Mouse (Mus musculus) kidney, postnatal 0 days (tissue): ENCODE measurements at regions not wholly inside any gene's neighbourhood (a gene's known extent, or its start where the extent isn't known, plus 50 kb on each side); places are given as distances from the start of the nearest gene placed in this dataset.

Experiments
- ATAC-seq: fragments of 200-750 bp; cut with Nextera tagmentation; replicated peaks from 2 replicates; pipeline ENCODE4 v1.8.0; 2017; ENCODE audit warnings: low read depth, moderate number of reproducible peaks, moderate TSS enrichment, moderate library complexity; ENCODE audit not compliant: low FRiP score
- DNase-seq: peaks from one replicate; pipeline ENCODE4 v3.0.0-alpha.2; 2016; ENCODE audit warnings: low spot score
- H3K27ac ChIP-seq: fragments of 300-500 bp; sonication (generic); 2 replicates; pipeline ENCODE4 v1.5.1; 2014; ENCODE audit warnings: mild to moderate bottlenecking
- H3K27me3 ChIP-seq: fragments of 300-500 bp; sonication (generic); 2 replicates; pipeline ENCODE4 v1.6.1; 2014; ENCODE audit warnings: low read length, mixed read lengths; ENCODE audit not compliant: insufficient read depth
- H3K36me3 ChIP-seq: fragments of 300-500 bp; sonication (generic); 2 replicates; pipeline ENCODE4 v1.6.1; 2014; ENCODE audit warnings: low read length, mixed read lengths; ENCODE audit not compliant: insufficient read depth
- H3K4me1 ChIP-seq: fragments of 300-500 bp; sonication (generic); replicated peaks from 2 replicates; pipeline ENCODE4 v1.6.1; 2014; ENCODE audit warnings: antibody characterized with exemption, low read length, mixed read lengths; ENCODE audit not compliant: insufficient read depth
- H3K4me2 ChIP-seq: fragments of 300-500 bp; sonication (generic); 2 replicates; pipeline ENCODE4 v1.6.1; 2014; ENCODE audit warnings: mild to moderate bottlenecking, low read length, moderate library complexity, mixed read lengths
- H3K4me3 ChIP-seq: fragments of 300-500 bp; sonication (generic); replicated peaks from 2 replicates; pipeline ENCODE4 v1.5.1; 2014; ENCODE audit warnings: low read depth, low read length
- H3K9ac ChIP-seq: fragments of 300-500 bp; sonication (generic); 2 replicates; pipeline ENCODE4 v1.6.1; 2014; ENCODE audit warnings: low read depth, low read length
- H3K9me3 ChIP-seq: fragments of 300-500 bp; sonication (generic); replicated peaks from 2 replicates; pipeline ENCODE4 v1.6.1; 2016; ENCODE audit warnings: low read length, inconsistent platforms, mixed read lengths
- CTCF ChIP-seq: IDR thresholded peaks from 2 replicates; pipeline ENCODE4 v1.5.1; 2016; ENCODE audit warnings: antibody characterized with exemption, low read depth, mild to moderate bottlenecking, moderate library complexity
- WGBS: fragments of 180-500 bp; shearing (Covaris S2); extraction: QIAGEN DNeasy Blood & Tissue Kit; methylation state at CpG from one replicate; pipeline ENCODE4 v1.1.7; 2014; 5-methylcytosine and 5-hydroxymethylcytosine counted together

DNA sequence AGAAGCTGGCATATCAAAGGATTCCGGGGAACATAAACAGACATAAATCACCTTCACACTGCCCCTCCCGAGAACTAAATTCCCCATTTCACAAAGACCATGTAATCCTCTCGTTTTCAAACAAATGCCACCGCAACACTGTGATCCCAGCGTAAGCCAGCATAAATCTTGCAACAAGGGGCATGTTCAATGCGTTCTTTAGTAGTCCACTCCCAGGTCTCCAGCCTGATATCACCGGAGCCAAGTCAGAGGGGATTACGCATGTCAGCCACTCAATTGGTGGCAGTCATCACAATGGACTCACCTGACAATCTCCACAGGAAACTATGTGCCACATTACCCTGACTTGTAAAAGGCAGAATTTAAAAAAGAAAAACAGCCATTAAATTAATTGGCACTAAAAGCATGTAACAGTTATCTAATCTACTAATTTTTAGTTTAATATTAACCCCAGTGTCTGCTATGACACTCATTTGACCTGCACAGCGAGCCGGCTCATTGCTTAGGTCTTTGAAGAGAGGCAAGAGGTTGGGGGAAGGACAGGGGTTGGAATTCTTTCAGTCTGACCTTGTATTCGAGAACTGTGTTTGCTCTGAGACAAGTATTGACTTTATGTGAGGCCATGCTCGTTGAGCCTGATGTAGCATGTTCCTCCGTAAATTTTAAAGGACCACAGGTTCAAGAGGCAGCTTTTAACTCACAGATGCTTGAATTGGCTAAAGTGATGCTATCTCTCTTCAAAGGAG is 252.0 kb upstream of the Rnf32 start:
- Histone ChIP-seq H3K4me1 (no peaks in the 10 kb centered on the region), H3K27me3 (no peaks in the 10 kb centered on the region), H3K4me3 (no peak overlapping the region), H3K9ac (no peak overlapping the region), H3K9me3 (no peaks in the 10 kb centered on the region), H3K27ac (no peak overlapping the region), H3K36me3 (no peaks in the 10 kb centered on the region), H3K4me2 (no peak overlapping the region)
- no peak for ATAC-seq
- WGBS, result 18% methylated on average over 13 of the region's 13 CpGs
- TF ChIP-seq CTCF, result no peak
- DNase-seq, result no peak

DNA sequence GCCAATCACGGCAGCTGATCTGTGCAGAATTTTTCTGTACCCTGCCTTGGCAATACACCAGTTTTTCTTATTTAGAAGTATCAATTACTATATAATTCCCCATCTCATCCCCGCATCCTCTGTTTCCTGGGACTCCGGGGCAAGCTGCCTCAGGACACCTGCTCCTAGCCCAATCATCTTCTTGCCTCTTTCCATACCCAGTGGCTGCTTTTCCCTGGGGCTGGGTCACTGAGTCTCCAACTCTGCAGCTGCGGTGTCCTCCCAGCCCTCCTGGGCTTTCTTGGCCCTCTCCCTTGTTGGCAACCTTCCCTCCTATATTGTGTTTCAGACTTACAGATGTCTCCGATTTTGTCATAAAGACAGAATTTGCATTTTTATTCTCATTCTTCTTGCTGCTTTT is 254.8 kb upstream of the Rnf32 start:
- no peak for TF ChIP-seq CTCF
- Histone ChIP-seq H3K27me3 (no peaks in the 10 kb centered on the region), H3K27ac (no peak overlapping the region), H3K36me3 (no peaks in the 10 kb centered on the region), H3K9me3 (no peaks in the 10 kb centered on the region), H3K4me3 (no peak overlapping the region), H3K4me2 (no peak overlapping the region), H3K4me1 (no peaks in the 10 kb centered on the region), H3K9ac (no peak overlapping the region)
- no peak for DNase-seq
- no peak for ATAC-seq
- whole genome bisulfite sequencing, result 78% methylated on average over 5 of the region's 5 CpGs

DNA sequence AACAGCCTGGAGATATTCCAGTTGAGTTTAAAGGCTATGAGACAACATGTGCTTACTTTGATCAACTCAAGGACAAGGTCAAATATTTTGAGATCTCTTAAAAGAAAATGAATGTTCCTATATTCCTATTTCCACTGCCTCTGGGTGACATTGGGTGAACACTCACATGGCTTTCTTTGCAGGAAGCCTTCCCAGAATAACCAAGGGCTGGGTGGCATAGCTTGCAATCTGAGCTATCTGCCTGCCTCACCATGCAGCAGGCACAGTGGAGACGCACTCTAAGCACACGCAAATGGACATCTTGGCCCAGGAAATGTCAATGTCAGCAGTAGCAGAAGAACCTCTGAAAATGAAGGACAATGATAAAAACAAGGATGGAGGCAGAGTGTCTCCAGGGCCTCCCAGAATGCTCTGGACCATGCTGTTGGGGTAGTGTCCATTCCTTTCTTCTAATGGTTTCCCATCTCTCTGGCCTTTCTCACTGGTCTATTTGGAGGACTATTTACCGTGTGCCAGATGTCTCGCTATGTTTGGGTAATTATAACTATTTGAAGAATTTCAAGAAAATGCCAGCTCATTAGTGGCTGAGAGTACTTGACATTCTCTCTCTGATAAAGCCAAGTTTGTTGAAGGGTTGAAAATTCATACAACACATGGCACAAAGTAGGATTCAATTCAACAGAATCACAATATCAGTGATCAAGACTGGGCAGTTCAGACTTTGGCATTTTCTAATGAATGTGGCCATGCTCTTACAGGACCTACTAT is 276.3 kb upstream of the Rnf32 start:
- Histone ChIP-seq H3K4me3 (no peak overlapping the region), H3K4me1 (no peaks in the 10 kb centered on the region), H3K27me3 (no peaks in the 10 kb centered on the region), H3K4me2 (no peak overlapping the region), H3K9ac (no peak overlapping the region), H3K27ac (no peak overlapping the region), H3K36me3 (no peaks in the 10 kb centered on the region), H3K9me3 (no peaks in the 10 kb centered on the region)
- 92% methylated on average over 4 of the region's 4 CpGs for WGBS
- no peak for TF ChIP-seq CTCF
- ATAC-seq (no peak), DNase-seq (no peak)

DNA sequence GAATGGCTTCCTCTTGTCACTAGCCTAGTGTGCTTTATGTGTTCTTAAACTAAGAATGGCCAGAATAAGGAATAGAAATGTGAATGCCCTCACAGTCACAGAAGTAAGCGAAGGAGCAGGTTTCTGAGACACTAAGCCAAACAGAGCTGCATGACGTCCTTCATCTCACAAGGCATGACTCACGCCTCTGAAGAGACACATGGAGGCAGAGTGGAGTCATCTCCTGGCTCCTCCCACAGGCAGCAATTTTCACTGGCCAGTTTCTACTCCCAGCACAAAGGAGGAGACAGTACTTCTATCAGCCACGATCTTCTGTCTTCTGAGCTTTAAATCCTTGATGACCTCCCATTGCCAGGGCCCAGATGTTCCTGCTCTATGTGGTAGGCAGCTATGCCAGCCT is 291.3 kb upstream of the Rnf32 start:
- Histone ChIP-seq H3K27ac (no peak overlapping the region), H3K9me3 (no peaks in the 10 kb centered on the region), H3K4me3 (no peak overlapping the region), H3K9ac (no peak overlapping the region), H3K4me2 (no peak overlapping the region), H3K36me3 (no peaks in the 10 kb centered on the region), H3K4me1 (no peaks in the 10 kb centered on the region), H3K27me3 (no peaks in the 10 kb centered on the region)
- TF ChIP-seq CTCF, result no peak
- DNase-seq, result no peak
- ATAC-seq, result no peak
- 42% methylated on average over 4 of the region's 4 CpGs for WGBS

DNA sequence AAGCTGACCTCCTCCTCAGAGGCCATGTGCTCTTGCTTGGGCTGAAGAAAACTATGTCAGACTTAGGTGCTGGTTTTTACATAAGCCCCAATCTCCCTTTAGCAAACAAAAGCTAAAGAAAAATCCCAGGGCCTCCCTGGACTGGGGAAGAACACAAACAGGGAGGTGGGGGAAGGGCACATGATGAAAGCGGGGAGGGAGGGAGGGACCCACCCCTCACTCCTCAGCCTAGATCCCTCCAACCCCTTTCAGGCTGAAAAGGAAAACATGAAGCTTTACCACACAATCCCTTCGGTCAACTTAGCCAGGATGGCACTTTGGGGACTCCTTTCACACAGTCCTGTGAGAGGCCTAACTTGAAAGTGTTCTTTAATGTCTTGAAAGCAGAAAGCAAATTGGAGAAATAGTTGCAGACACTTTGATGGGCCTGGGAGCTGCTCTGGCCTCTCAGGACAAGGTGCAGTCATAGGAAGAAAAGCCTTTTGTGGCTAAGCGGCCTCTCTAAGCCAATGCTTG is 291.9 kb upstream of the Rnf32 start:
- 33% methylated on average over 3 of the region's 3 CpGs for WGBS
- no peak overlapping the region for H3K27ac ChIP-seq
- no peaks in the 10 kb centered on the region for H3K4me1 ChIP-seq
- no peak overlapping the region for H3K4me2 ChIP-seq
- no peaks in the 10 kb centered on the region for H3K27me3 ChIP-seq
- ATAC-seq (no peak), DNase-seq (no peak)
- TF ChIP-seq CTCF, result no peak
- H3K9ac ChIP-seq, result no peak overlapping the region
- no peaks in the 10 kb centered on the region for H3K9me3 ChIP-seq
- H3K4me3 ChIP-seq, result no peak overlapping the region
- no peaks in the 10 kb centered on the region for H3K36me3 ChIP-seq

DNA sequence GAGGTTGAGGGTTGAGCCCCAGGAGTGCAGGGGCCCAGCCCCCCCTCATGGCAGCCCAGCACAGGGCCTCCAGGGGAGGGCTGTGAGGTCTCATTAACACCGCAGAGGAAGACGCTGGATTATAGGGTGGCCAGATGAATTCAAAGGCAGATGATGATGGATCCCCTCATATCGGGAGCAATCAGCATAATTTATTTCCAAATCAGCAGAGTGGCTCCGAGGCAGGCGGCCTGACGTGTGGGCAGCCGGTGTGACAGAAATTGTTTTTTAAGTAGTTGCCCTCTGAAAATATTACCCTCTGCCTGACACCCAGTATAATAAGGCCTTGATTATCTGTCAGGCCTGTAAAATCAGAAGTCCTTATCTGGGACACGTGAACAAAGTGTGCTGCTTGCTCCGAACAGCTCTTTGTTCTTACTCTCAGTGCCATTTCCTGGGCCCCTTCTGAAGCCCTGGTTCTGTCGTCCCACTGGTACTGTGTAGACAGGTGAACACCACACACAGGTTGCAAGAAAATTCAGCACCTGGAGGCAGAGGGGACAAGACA is 303.0 kb upstream of the Rnf32 start:
- WGBS, result 16% methylated on average over 10 of the region's 10 CpGs
- no peak overlapping the region for H3K4me2 ChIP-seq
- H3K36me3 ChIP-seq, result no peaks in the 10 kb centered on the region
- no peak for DNase-seq
- no peaks in the 10 kb centered on the region for H3K9me3 ChIP-seq
- no peak overlapping the region for H3K4me3 ChIP-seq
- H3K4me1 ChIP-seq, result no peaks in the 10 kb centered on the region
- H3K27ac ChIP-seq, result no peak overlapping the region
- H3K27me3 ChIP-seq, result no peaks in the 10 kb centered on the region
- no peak overlapping the region for H3K9ac ChIP-seq
- no peak for TF ChIP-seq CTCF
- no peak for ATAC-seq
